Mouse (Mus musculus) liver, postnatal 0 days (tissue): ENCODE results near the gene Zfp934. TPM values are rescaled to one million over a fixed set of nuclear protein-coding genes. Genes with fewer than 3 reads are reported as not detected.
"Not testable (repeated sequence)": the region's sequence is repeated elsewhere in the genome, so short reads cannot be mapped to it uniquely, and the experiment has no call there.

ENCODE experiments used
- ATAC-seq: fragments of 200-750 bp; cut with Nextera tagmentation; 2 replicates; pipeline ENCODE4 v1.8.0; 2017; ENCODE audit warnings: mild to moderate bottlenecking, moderate library complexity
- DNase-seq: peaks from one replicate; pipeline ENCODE4 v3.0.0-alpha.2; 2016
- H3K27ac ChIP-seq: fragments of 300-500 bp; sonication (generic); 2 replicates; pipeline ENCODE4 v1.5.1; 2014; ENCODE audit warnings: antibody characterized with exemption, moderate library complexity, mild to moderate bottlenecking, low read depth
- H3K27me3 ChIP-seq: fragments of 300-500 bp; sonication (generic); 2 replicates; pipeline ENCODE4 v1.6.1; 2014; ENCODE audit warnings: low read length, control low read depth, mixed read lengths; ENCODE audit not compliant: insufficient read depth
- H3K36me3 ChIP-seq: fragments of 300-500 bp; sonication (generic); replicated peaks from 2 replicates; pipeline ENCODE4 v1.6.1; 2014; ENCODE audit warnings: mild to moderate bottlenecking, control low read depth, low read length, moderate library complexity, mixed read lengths; ENCODE audit not compliant: insufficient read depth
- H3K4me1 ChIP-seq: fragments of 300-500 bp; sonication (generic); 2 replicates; pipeline ENCODE4 v1.6.1; 2014; ENCODE audit warnings: antibody characterized with exemption, mild to moderate bottlenecking, control low read depth; ENCODE audit not compliant: insufficient read depth
- H3K4me2 ChIP-seq: fragments of 300-500 bp; sonication (generic); 2 replicates; pipeline ENCODE4 v1.6.1; 2014; ENCODE audit warnings: low read depth, mild to moderate bottlenecking, low read length, moderate library complexity, mixed read lengths
- H3K4me3 ChIP-seq: fragments of 300-500 bp; sonication (generic); 2 replicates; pipeline ENCODE4 v1.5.1; 2014; ENCODE audit warnings: low read depth, low read length
- H3K9ac ChIP-seq: fragments of 300-500 bp; sonication (generic); replicated peaks from 2 replicates; pipeline ENCODE4 v1.6.1; 2014; ENCODE audit warnings: mild to moderate bottlenecking, moderate library complexity
- H3K9me3 ChIP-seq: fragments of 300-500 bp; sonication (generic); 2 replicates; pipeline ENCODE4 v1.6.1; 2016; ENCODE audit warnings: mild to moderate bottlenecking, control low read depth, low read length, mixed read lengths
- CTCF ChIP-seq: sonication (generic); IDR thresholded peaks from 2 replicates; pipeline ENCODE4 v1.5.1; 2016; ENCODE audit warnings: antibody characterized with exemption, low read depth
- WGBS: fragments of 180-500 bp; shearing (Covaris S2); extraction: QIAGEN DNeasy Blood & Tissue Kit; methylation state at CpG from one replicate; pipeline ENCODE4 v1.1.7; 2014; ENCODE audit not compliant: insufficient replicate concordance; 5-methylcytosine and 5-hydroxymethylcytosine counted together
- polyA plus RNA-seq: library from polyadenylated mRNA; unstranded; fragments of >200 nt; fragmentation: Nextera tagmentation; extraction: Ambion mirVana; gene quantifications from 2 replicates; pipeline ENCODE4 v1.2.1, GENCODE M21; 2015

Gene Zfp934
- polyA plus RNA-seq: 2.8 and 2.9 TPM in 2 replicates

DNA sequence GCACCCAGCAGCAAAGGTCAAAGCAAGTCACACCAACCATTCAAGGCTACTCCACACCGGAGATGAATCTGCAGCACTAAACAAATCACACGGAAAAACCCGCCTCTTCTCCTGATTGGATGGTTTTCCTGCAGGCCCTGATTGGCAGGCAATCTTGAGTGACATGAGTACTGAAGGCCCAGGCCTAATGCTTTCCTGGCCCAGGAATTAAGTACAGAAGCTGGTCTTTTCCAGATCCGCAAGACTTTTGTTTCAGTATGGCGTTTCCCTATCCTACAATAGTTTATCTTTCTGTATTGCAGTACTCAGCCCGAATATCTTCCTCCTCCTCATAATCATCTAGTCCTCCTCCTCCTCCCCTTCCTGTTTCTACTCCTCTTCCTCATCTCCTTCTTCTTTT, at the start of gene Zfp934:
TSS of gene Zfp934 (minus strand) at position 101 of the 400 bp plus-strand sequence.
- H3K27me3 ChIP-seq, H3K4me2 ChIP-seq, ATAC-seq, H3K4me1 ChIP-seq, H3K9me3 ChIP-seq, H3K36me3 ChIP-seq, H3K27ac ChIP-seq, H3K4me3 ChIP-seq, DNase-seq, H3K9ac ChIP-seq: not testable (repeated sequence)
- WGBS: 79% methylated on average over 2 of the region's 6 CpGs

DNA sequence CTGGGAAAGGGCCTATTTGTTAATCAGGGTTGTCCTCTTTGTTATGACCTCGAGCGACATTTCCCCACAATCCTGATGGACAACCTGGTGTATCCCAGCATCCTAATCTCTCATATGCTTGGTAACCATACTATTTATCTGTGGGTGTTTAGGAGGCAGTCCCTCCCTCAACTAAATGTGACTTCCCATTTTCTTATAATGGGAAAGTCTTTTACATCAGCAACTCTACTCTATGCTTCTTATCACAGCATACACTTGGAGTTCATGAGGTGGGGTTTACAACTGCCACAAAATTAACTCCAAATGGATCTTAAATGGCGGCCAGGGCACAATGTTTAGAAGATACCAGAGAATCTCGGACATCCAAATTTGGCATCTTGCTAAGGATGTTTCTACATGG, 46.5 kb upstream of the Zfp934 start:
- H3K4me2 ChIP-seq, H3K4me3 ChIP-seq, H3K27me3 ChIP-seq, H3K36me3 ChIP-seq, ATAC-seq, H3K27ac ChIP-seq, DNase-seq, H3K4me1 ChIP-seq, H3K9me3 ChIP-seq, H3K9ac ChIP-seq: not testable (repeated sequence)
- WGBS: 72% methylated on average over 4 of the region's 4 CpGs

DNA sequence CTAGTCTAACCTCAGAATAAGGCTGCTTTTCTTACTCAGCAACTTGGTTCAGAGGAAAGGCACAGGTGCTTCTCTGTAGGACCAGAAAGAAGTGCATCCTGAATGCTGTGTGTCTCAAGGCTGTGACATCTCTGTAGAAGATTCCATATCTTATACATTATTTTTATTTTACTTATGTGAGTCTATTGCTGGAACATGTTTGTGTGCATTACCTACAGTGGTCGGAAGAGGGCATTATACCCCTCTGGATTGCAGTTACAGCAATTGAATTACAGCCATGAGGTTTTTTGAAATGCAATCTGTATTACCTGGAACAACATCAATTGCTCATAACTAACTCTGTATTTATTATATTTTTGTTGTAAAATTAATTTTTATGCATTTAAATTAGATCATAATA, 9.3 kb downstream of the Zfp934 start:
- H3K27me3 ChIP-seq, H3K36me3 ChIP-seq, DNase-seq, ATAC-seq, H3K4me2 ChIP-seq, H3K4me1 ChIP-seq, H3K27ac ChIP-seq, H3K4me3 ChIP-seq, H3K9me3 ChIP-seq, H3K9ac ChIP-seq: not testable (repeated sequence)
- peak; percentile 20; the same call in 1 of the 2 replicates for TF ChIP-seq CTCF
- 15% methylated on average over 1 of the region's 1 CpGs for WGBS

DNA sequence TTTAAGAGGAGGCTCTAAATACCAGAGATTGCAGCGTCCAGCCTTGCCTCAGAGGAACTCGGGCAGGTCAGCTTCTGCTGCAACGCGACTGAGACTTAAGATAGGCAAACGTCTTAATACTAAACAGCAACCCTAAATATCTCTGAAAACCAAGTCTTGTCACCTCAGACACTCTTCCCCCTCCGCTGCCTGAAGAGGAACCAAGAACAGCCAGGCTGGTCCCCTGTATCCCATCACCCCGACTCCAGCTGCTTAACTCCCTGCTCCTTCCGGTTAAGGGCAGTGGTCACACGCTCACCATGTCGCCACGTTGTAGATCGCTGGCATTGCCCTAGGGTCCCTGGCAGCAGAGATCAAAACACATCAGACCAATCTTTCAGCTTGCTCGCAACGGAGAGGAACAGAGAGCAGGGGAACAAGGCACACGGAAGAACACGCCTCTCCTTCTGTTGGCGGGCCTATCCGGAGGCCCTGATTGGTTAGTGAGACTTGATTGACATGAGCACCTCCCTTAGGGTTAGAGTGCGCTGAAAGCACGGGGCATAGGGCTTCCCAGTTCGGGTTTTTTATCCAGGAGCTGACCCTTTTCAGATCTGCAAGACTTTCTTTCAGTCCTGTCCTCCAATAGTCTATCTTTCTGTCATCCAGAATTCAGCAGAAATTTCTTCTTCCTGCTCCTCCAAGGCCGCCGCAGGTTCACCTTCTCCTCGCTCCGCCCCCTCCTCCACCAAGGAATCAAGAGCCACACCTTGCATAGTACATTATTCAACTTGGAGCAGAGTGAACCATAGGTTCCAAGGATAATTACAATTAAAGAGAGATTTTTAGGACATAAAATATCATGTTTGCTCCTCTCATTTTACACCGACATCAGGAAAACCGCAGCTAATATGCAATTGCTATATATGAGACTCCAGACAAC, 12.5 kb downstream of the Zfp934 start, which contains the start of gene Zfp935:
TSS of gene Zfp935 (minus strand) at position 323 of the 922 bp plus-strand sequence.
- not testable (repeated sequence) for H3K36me3 ChIP-seq, H3K27ac ChIP-seq, H3K4me1 ChIP-seq, H3K9me3 ChIP-seq, H3K27me3 ChIP-seq
- DNase-seq: peak; percentile 14
- peak within 1 kb of the TSS; percentile 54; the same call in 1 of the 2 replicates for H3K4me2 ChIP-seq
- H3K4me3 ChIP-seq: peak within 1 kb of the TSS; percentile 52
- peak; percentile 40; the same call in 1 of the 2 replicates for ATAC-seq
- peak within 1 kb of the TSS; percentile 57 for H3K9ac ChIP-seq
- WGBS: 4% methylated on average over 25 of the region's 27 CpGs

DNA sequence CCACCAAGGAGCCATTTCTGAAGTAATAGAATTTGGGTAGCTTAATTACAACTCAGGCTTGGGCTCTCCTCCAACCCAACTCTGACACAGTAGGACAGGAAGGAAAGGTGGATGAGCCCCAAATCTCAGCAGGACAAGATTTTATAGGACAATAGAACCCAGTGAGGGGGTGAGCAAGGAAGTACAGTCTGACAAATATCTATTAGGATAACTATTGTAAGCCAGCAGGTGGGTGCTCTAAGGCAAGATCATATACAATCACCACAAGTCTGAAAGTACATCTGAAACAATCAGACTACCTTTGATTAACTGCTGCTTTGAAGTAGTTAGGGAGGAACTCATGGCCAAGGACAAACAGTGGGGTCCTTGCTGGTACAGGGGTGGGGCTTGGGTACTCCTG, 40.9 kb downstream of the Zfp934 start:
- DNase-seq, H3K9me3 ChIP-seq, H3K27ac ChIP-seq, H3K9ac ChIP-seq, ATAC-seq, H3K36me3 ChIP-seq, H3K4me2 ChIP-seq, H3K27me3 ChIP-seq, H3K4me1 ChIP-seq, H3K4me3 ChIP-seq: not testable (repeated sequence)

DNA sequence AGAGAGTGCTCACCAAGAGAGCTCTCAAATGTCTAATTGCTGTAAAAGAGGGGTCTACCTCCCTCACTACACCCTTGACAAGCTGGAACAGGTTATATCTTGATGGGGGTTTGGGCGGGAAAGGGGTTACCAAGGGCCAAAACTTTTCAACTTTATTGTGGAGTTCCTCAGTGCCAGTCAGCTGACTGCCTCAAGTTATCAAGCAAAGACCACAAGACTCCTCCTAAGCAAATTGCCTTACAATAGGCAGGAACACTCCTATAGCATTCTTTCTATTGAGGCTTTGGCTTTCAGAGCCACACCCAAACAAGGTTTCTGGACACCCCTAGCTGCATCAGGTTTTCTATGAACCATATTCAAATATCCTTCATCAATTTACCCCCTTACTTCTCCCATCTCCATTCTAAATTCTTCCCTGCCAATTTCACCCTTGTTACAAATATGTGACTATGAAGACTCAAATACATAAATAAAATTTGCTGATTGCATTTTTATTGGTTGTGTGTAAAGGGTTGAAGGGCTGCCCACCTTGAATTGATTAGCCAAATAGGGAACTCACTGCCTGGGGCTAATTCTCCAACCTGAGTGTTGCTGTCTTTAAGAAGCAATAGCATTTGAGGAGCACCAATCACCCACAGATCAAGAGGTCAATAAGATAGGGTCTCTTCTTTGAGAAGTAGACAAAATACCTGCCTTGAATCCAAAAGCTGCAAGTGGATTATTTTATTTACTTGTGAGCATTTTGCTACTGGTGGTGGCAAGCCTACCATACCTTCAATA, 60.2 kb downstream of the Zfp934 start:
- not testable (repeated sequence) for H3K4me2 ChIP-seq, H3K27me3 ChIP-seq, DNase-seq, H3K4me1 ChIP-seq, H3K4me3 ChIP-seq, H3K9me3 ChIP-seq, H3K36me3 ChIP-seq, H3K27ac ChIP-seq, H3K9ac ChIP-seq, ATAC-seq
- WGBS: 76% methylated on average over 1 of the region's 1 CpGs

DNA sequence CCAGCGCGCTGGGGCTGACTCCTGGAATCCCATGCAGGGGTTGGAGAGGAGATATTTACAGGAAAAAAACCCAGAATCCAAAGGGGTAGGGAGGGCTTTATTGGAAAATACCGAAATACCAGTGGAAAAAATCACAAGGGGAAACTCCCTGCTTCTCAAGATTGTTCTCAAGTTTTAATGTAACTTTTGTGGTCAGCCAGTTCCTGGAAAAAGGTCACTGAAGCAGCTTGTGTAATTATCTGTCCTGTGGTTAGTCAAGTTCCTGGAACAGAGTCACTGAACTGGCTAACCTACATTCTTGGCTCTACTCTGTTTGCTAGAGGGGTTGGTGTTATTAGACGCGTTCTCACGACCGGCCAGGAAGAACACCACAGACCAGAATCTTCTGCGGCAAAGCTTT, 98.3 kb downstream of the Zfp934 start:
- ATAC-seq, H3K4me1 ChIP-seq, H3K9me3 ChIP-seq, H3K4me2 ChIP-seq, H3K27ac ChIP-seq, H3K27me3 ChIP-seq, H3K36me3 ChIP-seq, H3K9ac ChIP-seq, H3K4me3 ChIP-seq, DNase-seq: not testable (repeated sequence)
- 81% methylated on average over 8 of the region's 8 CpGs for WGBS
